Mouse (Mus musculus) retina, postnatal 1 day (tissue): Measurements from ENCODE around the gene Ppt1.

Experiments used
- DNase-seq: peaks from one replicate; pipeline ENCODE4 v3.0.0-alpha.2; 2012

Gene Ppt1

GRCm38 (mm10) chr4:122871269-122871668 is 35.2 kb downstream of the Ppt1 start:
- DNase-seq: no peak

- no peak for DNase-seq
Measured at GRCm38 (mm10) chr4:122871989-122872388, 35.9 kb downstream of the Ppt1 start.

GRCm38 (mm10) chr4:122873003-122873402 is 37.0 kb downstream of the Ppt1 start:
- no peak for DNase-seq

GRCm38 (mm10) chr4:122873512-122873911 is 37.5 kb downstream of the Ppt1 start:
- no peak for DNase-seq

- DNase-seq: no peak
Measured at GRCm38 (mm10) chr4:122878333-122879070, 42.5 kb downstream of the Ppt1 start.

- no peak for DNase-seq
Measured at GRCm38 (mm10) chr4:122882544-122882943, 46.5 kb downstream of the Ppt1 start.

- no peak for DNase-seq
Measured at GRCm38 (mm10) chr4:122883294-122883693, 47.3 kb downstream of the Ppt1 start.

DNA sequence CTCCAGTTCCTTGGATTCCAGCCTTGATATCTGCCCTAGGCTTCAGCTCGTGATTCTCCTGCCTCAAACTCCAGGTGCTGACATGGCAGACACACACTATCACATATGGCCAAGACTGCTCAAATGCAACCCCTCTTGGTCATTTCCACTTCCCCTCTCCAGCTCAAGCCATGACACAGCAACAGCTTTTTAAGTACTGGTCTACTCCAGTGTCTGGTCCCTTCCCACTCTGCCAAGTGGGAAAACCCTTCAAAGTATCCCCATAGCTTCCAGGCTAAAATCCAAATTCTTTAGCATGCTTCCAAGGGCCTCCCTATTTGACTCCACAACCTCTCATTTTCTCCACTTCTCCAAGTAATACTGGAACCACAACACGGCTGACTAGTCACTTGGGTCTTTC is 48.0 kb downstream of the Ppt1 start:
- no peak for DNase-seq

DNA sequence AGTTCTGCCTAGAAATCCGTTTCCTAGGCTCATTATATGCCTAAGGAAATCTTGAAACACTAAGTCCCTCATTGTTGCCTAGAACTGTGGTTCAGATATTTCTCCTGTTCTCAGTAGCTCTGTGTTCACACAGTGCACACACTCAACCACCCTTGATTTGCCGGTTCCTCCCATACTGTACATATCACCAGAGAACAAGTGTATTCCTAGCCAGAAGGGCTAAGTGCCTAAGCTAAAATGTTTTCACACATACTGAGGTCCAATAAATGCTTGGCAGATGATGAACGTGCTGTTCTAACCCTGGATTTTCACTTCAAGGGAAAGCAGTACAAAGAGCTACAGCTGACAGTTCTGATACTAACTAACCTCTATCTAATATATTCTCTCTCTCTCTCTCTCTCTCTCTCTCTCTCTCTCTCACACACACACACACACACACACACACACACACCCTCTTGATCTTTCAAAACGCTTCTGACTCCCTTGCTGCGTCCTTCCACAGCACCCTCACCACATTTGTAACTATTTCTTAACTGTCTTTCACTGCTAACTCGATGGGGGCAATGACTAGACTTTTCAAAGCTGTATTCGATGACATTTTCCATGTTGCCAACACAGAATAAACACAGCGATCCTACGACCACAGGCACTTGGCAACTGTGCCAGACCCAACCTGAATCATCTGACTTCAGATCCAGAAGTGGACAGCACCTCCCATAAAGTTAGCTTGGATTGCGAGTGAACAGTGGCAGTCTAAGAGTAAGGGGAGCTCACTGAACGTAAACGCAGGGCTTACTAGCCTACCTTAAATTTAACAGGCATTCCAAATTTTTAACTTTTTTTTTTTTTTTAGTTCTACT is 48.7 kb downstream of the Ppt1 start:
- no peak for DNase-seq

- DNase-seq: peak; percentile 100
Measured at GRCm38 (mm10) chr4:122885768-122886578, 49.9 kb downstream of the Ppt1 start, which contains the start of gene Cap1. Cap1 (minus strand) TSS chr4:122886056.

GRCm38 (mm10) chr4:122886579-122887254 is 50.7 kb downstream of the Ppt1 start:
- no peak for DNase-seq

DNA sequence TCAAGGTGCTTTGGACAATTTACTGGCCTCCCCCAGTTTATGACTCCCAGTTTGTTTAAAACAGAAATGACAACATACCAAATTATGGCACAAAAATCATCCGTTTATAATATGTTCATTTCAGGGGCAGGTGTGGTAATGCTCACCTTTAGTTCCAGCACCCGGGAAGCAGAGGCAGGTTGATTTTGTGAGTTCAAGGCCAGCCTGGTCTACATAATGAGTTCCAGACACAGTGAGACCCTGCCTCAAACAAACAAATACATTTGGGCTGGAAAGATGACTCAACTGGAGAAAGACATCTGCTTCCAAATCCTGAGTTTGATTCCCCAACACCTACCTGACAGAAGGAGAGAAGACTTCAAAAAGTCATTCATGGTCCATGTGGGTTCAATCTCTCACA is 51.3 kb downstream of the Ppt1 start:
- no peak for DNase-seq

DNA sequence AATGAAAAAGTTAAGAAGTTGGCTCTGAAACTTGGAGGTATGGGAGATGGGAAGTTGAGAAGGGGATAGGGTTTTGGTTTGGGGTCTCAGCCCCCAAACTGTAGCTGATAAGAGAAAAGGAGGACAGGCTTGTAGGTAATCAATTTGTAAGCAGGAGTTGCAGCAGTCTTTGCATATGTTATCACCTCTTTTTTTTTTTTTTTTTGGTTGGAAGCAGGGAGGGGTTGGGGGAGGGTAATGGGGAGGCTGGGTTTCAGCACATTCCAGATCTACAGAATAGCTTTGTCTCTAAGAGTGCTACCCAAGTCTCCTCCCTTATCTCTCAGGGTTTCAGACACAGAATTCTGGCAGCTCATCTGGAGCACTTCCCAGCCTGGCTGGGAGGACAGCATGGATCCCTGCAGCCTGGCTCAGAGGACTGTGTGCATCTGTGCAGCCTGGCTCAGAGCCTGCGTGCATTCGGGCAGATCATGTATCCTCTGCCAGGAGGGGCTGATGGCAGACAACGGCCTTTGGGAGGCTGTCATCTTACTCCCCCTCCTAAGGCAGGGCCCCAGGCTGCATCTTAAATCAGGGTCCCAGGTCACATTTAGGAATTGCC is 54.9 kb downstream of the Ppt1 start:
- peak; percentile 78 for DNase-seq

DNA sequence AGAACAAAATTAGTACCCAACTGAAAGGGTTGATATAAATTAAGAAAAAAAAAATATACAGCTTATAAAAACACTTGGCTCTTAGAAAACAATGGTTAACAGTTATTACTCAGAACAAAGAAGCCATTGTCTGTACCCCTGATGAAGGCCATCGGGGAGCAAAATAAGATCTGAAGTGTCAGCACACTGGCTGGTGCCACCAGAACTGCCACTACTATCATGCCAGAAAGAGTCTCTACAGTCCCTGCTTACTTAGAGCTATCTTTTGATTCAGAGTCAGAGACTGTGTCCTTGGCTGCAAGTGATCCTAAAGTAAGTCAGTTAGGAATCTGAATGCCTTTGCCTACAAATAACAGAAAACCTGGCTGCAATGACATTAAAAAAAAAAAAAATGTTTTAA is 55.6 kb downstream of the Ppt1 start:
- peak; percentile 73 for DNase-seq

DNA sequence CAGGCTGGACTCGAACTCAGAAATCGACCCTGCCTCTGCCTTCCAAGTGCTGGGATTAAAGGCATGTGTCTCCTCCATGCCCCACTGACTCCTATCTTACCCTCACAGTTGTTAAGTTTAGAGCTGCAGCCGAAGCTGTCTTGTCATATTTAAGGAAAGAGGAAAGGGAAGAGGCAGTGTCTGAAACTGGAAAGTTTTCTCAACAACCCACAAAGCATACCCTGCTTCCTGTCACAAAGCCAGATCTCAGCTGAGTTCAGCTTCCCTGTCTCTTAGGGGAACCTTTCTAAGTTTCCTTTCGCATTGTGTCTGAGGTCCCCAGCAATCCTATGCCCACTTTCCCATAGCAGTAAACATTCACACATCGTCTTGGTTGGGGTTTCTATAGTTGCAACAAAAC is 56.1 kb downstream of the Ppt1 start:
- DNase-seq: no peak

DNA sequence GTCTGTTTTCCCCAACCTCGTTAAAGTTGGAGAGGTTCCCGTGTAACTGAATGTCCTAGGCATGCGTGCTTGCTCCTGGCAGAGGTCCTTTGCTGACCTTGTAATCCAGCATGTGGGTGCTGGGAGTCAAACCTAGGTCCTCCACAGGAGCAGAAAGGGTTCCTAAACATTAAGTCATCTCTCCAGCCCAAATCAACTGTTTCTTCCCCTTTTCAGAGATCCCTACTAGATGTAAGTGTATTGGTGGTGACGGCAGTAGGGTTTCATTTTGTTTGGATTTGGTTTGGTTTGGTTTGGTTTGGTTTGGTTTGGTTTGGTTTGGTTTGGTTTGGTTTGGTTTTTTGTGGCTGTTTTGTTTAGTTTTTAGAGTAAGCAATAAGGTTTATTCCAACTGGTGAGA is 61.7 kb downstream of the Ppt1 start:
- no peak for DNase-seq

GRCm38 (mm10) chr4:122898313-122898712 is 62.3 kb downstream of the Ppt1 start:
- DNase-seq: peak; percentile 74

- DNase-seq: peak; percentile 35
Measured at GRCm38 (mm10) chr4:122902156-122902555, 66.1 kb downstream of the Ppt1 start.

- no peak for DNase-seq
Measured at GRCm38 (mm10) chr4:122903709-122904108, 67.7 kb downstream of the Ppt1 start.

- DNase-seq: no peak
Measured at GRCm38 (mm10) chr4:122905359-122905758, 69.3 kb downstream of the Ppt1 start.
